Mouse (Mus musculus): ENCODE data around the gene Defb9. TPM values are rescaled to one million over a fixed set of nuclear protein-coding genes. Genes with fewer than 3 reads are reported as not detected.
"Not testable (repeated sequence)": the region's sequence is repeated elsewhere in the genome, so short reads cannot be mapped to it uniquely, and the experiment has no call there.

Defb9 gene
- not detected for total RNA-seq (2021)
- not detected in 2 replicates for polyA plus RNA-seq (2012; rRNA removed)
- long read RNA-seq: 0 reads

GRCm38 (mm10) chr8:21885321-21885720 is at the start of gene Defb9:
TSS of gene Defb9 (minus strand) at chr8:21885421.
- DNase-seq: not testable (repeated sequence)

- no peak for DNase-seq
Observed at GRCm38 (mm10) chr8:21932610-21933009, 47.4 kb upstream of the Defb9 start, which contains the start of gene Defb15. TSS of gene Defb15 (minus strand) at chr8:21932710.

GRCm38 (mm10) chr8:21930754-21931153 is 45.5 kb upstream of the Defb9 start:
- DNase-seq: not testable (repeated sequence)

GRCm38 (mm10) chr8:21915625-21916024 is 30.4 kb upstream of the Defb9 start:
- DNase-seq: no peak

- no peak for DNase-seq
Observed at GRCm38 (mm10) chr8:21912554-21912953, 27.3 kb upstream of the Defb9 start.

- no peak for DNase-seq
Observed at GRCm38 (mm10) chr8:21911931-21912330, 26.7 kb upstream of the Defb9 start.

- not testable (repeated sequence) for DNase-seq
Observed at GRCm38 (mm10) chr8:21906290-21906689, 21.1 kb upstream of the Defb9 start, which contains the start of gene Defb11. TSS of gene Defb11 (minus strand) at chr8:21906412.

GRCm38 (mm10) chr8:21858586-21858985 is 26.6 kb downstream of the Defb9 start, which contains the start of gene Defb10:
TSS of gene Defb10 (plus strand) at chr8:21858901.
- not testable (repeated sequence) for DNase-seq

Other genes starting within 250 kb of the Defb9 start
- not detected for gene Defa17, start 229.6 kb downstream of the Defb9 start, total RNA-seq (2021)
- gene Defa17, start 229.6 kb downstream of the Defb9 start, polyA plus RNA-seq (2012; rRNA removed): not detected in 2 replicates
- not detected for gene Defa34, start 219.6 kb downstream of the Defb9 start, total RNA-seq (2021)
- gene Defa34, start 219.6 kb downstream of the Defb9 start, polyA plus RNA-seq (2012; rRNA removed): not detected in 2 replicates
- gene AY761184, start 181.8 kb downstream of the Defb9 start, total RNA-seq (2021): not detected
- not detected in 2 replicates for gene AY761184, start 181.8 kb downstream of the Defb9 start, polyA plus RNA-seq (2012; rRNA removed)
- not detected for gene Defa24, start 150.9 kb downstream of the Defb9 start, total RNA-seq (2021)
- gene Defa24, start 150.9 kb downstream of the Defb9 start, polyA plus RNA-seq (2012; rRNA removed): not detected in 2 replicates
- not detected for gene Defb50, start 61.9 kb downstream of the Defb9 start, total RNA-seq (2021)
- not detected in 2 replicates for gene Defb50, start 61.9 kb downstream of the Defb9 start, polyA plus RNA-seq (2012; rRNA removed)
- gene Defb2, start 45.5 kb downstream of the Defb9 start, total RNA-seq (2021): not detected
- not detected in 2 replicates for gene Defb2, start 45.5 kb downstream of the Defb9 start, polyA plus RNA-seq (2012; rRNA removed)
- gene Defb10, start 26.5 kb downstream of the Defb9 start, total RNA-seq (2021): not detected
- gene Defb10, start 26.5 kb downstream of the Defb9 start, polyA plus RNA-seq (2012; rRNA removed): not detected in 2 replicates
- not detected for gene Defb11, start 21.0 kb upstream of the Defb9 start, total RNA-seq (2021)
- gene Defb11, start 21.0 kb upstream of the Defb9 start, polyA plus RNA-seq (2012; rRNA removed): not detected in 2 replicates
- gene Defb15, start 47.3 kb upstream of the Defb9 start, total RNA-seq (2021): not detected
- not detected in 2 replicates for gene Defb15, start 47.3 kb upstream of the Defb9 start, polyA plus RNA-seq (2012; rRNA removed)
- gene Defb35, start 52.9 kb upstream of the Defb9 start, total RNA-seq (2021): not detected
- gene Defb35, start 52.9 kb upstream of the Defb9 start, polyA plus RNA-seq (2012; rRNA removed): not detected in 2 replicates
- gene Defb13, start 61.3 kb upstream of the Defb9 start, total RNA-seq (2021): not detected
- gene Defb13, start 61.3 kb upstream of the Defb9 start, polyA plus RNA-seq (2012; rRNA removed): not detected in 2 replicates
- not detected for gene Fam90a1a, start 73.3 kb upstream of the Defb9 start, total RNA-seq (2021)
- not detected in 2 replicates for gene Fam90a1a, start 73.3 kb upstream of the Defb9 start, polyA plus RNA-seq (2012; rRNA removed)
- not detected for gene Ccdc70, start 84.4 kb upstream of the Defb9 start, total RNA-seq (2021)
- gene Ccdc70, start 84.4 kb upstream of the Defb9 start, polyA plus RNA-seq (2012; rRNA removed): not detected in 2 replicates
- 1 to 10 TPM in 1 of 2 experiments, under 1 TPM in 1; 0.81 to 1.2 TPM for gene Atp7b, start 174.9 kb upstream of the Defb9 start, total RNA-seq (2021)
- gene Atp7b, start 174.9 kb upstream of the Defb9 start, polyA plus RNA-seq (2012; rRNA removed): 0.08 and 0.09 TPM in 2 replicates
- 10 to 100 TPM; 36.3 to 36.7 TPM for gene Alg11, start 175.3 kb upstream of the Defb9 start, total RNA-seq (2021)
- gene Alg11, start 175.3 kb upstream of the Defb9 start, polyA plus RNA-seq (2012; rRNA removed): 0.95 and 1.3 TPM in 2 replicates
- 10 to 100 TPM in 1 of 2 experiments, 1 to 10 TPM in 1; 3.1 to 11.1 TPM for gene Nek5, start 239.6 kb upstream of the Defb9 start, total RNA-seq (2021)
- 0.95 and 1.7 TPM in 2 replicates for gene Nek5, start 239.6 kb upstream of the Defb9 start, polyA plus RNA-seq (2012; rRNA removed)

Data from adrenal gland, adult 2 months (tissue).